Mouse (Mus musculus) embryo, embryonic 11 days (tissue): ENCODE measurements around the gene Nr1d1.
A peak's percentile ranks its signal among the peaks of the same experiment; 100 is the strongest.

Experiments used
- DNase-seq: peaks from one replicate; pipeline ENCODE4 v3.0.0-alpha.2; 2015

The Nr1d1 gene

DNA sequence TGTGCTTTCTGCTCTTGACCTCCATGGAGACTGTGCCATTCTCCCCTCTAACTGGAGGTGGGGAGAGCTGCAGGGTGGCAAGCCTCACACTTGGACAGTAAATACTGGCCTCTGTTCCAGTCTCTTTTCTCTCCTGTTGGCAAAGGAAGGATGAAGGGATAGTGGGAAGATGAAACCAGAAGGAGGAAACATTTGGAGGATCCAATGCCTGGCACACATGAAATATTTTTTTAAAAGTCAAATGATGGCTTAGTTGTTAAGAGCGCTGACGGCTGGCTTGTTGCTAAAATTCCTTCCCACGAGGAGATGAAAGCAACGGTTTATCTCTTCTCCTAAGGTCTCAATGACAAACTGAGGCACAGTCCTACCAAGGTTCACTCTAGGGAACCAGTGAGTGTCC lies 40.0 kb downstream of the Nr1d1 start:
- no peak for DNase-seq

DNA sequence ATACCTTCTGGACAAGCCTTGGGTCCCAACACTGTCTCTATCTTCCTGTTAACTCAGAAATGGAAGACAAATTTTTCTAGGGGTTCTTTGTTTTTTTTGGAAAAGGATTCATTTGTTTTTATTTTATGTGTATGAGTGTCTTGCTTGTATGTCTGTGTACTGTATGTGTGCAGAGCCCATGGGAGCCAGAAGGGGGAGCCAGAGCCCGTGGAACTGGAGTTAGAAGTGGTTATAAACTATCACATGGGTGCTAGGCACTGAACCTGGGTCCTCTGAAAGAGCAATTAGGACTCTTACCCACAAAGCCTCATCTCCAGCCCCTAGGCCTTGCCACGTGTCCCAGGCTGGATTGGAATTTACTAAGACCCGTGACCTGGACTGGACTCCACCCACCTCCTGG lies 41.1 kb downstream of the Nr1d1 start:
- no peak for DNase-seq

DNA sequence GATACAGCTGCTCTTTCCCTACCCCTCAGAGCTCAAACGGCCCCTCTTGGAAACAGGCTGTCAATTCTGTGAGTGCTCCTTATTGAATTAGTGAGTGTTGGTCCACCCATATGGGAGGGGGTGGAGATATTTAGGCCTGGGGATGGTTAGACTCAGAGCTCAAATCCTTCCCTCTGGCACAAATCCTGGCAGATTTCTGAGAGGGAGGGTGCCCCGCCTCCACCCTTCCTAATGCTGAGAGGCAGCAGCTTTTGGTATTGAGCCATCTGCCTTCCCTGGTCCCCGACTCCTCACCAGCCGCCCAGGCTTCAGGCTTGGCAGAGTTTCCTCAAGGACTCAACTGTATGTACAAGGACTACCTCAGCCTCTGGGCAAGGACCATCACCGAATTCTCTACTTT lies 44.0 kb downstream of the Nr1d1 start:
- no peak for DNase-seq

DNA sequence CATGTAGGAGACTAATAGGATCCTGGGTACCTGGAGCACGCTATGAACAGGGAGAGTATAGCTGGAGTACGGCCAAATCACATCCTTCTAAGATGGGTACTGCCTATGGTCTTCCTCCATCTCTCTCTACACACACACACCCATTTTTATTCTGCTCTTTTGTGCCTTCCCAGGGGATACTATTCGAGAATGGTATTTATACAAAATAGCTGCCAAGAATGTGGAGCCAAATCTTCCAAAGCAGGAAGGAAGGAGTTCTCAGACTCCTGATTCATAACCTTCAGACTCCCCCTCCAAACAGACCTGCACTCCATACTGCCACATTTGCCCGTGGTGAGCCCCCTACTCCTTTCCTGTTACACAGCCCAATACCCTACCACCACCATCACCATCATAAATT lies 44.4 kb downstream of the Nr1d1 start:
- no peak for DNase-seq

DNA sequence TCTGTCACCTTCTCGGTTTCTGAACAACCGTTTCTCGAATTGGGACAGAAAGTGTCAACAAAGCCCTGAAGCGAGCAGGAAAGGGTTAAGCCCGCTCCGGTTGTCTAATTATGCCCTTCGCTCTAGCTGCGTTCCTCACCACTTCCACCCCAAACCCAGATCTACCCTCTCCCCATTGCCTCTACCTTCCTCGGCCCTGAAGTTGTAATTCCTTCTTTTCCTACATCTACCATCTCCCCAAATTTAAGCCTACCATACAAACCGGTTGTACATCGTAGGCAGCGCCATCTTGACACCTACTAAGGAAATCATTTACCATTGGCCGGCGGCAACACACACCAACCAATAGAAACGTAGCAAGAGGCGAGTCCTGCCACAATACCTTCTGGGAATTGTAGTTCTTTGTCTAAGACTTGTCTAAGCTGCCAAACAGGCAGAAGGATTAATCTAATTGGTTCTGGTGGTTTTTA lies 46.0 kb downstream of the Nr1d1 start, which contains the start of gene Med24:
TSS of gene Med24 (minus strand) at position 317 of the 470 bp plus-strand sequence.
- peak; percentile 93 for DNase-seq

DNA sequence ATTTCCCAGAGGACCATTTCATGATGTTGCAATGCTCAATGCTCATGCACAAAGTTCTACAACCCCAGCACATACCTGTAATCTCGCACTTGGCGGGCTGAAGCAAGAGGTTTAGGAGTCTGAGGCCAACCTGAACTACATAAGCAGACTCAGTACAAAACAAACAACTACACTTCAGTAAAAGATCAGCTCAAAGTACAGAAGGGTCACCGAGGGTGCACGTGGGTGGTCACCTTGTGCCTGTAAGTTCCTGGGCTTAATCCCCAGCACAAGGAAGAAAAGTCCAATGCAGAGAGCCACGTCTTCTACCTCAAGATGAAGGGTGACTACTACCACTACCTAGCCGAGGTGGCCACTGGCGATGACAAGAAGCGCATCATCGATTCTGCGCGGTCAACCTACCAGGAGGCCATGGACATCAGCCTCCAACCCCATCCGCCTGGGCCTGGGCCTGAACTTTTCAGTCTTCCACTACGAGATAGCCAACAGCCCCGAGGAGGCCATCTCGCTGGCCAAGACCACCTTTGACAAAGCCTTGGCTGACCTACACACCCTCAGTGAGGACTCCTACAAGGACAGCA lies 49.1 kb downstream of the Nr1d1 start:
- no peak for DNase-seq

DNA sequence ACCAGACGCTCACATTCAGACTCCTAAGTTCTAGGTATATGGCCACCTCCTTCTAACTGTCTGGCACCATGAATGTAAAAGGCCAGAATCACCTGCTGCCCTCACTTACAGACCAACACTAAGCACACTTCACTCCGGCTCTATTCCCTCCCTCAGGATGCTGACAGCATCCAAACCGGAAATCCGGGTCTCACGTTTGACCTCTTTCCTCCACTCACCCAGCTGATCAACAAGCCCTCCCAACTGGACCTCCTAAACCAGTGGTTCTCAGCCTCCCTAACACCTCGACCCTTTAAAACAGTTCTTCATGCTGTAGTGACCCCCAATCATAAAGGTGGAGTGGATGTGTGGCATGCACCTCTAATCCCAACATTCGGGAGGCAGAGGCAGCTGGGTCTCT lies 52.0 kb downstream of the Nr1d1 start:
- no peak for DNase-seq

DNA sequence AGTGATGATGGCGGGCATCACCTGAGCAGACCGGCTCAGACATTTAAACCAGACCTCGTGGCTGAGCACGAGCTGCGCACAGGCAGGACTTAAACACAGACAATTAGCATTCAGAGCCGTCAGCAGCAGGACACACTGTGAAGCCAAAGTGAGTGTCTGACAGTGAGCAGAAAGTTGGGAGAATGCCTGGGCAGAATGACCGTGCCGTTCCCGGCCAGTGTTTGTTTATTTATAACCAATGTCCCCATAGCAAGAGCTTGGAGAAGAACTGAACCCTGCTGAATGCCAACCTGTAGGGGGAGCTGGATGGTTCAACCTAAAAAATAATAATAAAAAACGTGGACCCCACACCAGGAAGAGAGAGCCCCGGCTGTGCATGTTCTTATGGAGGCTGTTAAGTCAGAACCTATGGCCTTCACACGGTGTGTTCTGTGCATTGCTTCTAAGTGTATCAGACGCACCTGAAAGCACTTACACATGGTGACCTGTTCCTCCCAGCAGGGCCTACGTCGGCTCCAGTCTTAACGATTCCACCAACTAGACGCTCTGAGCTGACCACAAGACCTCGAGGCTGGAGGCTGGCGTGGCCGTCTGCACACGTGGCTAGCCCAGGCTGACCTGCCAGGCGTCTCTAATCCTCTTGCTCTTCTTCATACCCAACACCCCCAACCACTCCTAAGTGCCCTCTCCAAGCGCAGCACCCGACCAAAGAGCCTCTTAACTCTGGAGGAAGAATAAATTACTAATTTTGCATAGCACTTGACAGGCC lies 53.5 kb downstream of the Nr1d1 start:
- no peak for DNase-seq

DNA sequence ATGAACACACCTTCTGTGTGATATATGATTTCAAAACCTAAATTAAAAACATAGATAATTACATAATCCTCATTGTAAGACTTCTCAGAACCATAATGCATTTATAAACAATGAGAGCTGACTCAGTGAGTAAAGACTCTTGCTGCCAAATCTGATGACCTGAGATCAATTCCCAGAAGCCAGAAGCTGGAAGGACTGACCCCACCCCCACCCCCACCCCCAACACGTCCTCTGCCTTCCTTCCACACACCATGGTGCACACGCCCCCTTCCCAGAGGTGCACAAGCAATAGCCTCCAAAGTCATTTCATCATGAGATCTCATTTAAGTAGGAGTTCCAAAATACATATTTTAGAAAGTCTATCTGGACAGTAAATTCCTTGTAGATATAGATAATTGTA lies 54.4 kb downstream of the Nr1d1 start:
- DNase-seq, result no peak
